Mouse (Mus musculus): ENCODE data around the gene Glo1. TPM values are rescaled to one million over a fixed set of nuclear protein-coding genes. Genes with fewer than 3 reads are reported as not detected.

Gene Glo1
- 35.0 TPM for polyA plus RNA-seq (2014; fragmentation: Illumina TruSeq; extraction: RNeasy Lipid Tissue Mini Kit (QIAGEN cat#74804); ENCODE audit: low read depth, low replicate concordance)

DNA sequence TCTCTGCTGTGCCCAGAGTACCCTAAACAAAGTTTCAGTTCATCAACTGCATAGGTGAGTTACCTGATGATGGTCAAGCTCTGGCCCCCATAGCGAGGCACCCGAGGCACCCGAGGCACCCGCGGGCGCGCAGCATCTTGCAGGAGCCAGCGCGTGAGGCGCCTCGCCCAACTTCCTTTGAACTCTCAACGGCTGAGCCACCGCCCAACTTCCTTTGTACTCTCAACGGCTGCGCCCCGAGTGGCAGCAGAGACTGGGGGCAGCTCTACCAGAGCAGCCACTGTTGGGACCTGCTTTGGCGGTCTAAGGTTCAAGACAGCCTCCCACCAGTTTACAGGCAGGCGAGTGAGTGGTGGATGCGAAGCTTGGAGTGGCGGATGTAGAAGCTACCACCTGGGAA lies at the start of gene Glo1:
Gene Glo1, minus strand, starts transcription at position 153 of the 400 bp plus-strand sequence.

DNA sequence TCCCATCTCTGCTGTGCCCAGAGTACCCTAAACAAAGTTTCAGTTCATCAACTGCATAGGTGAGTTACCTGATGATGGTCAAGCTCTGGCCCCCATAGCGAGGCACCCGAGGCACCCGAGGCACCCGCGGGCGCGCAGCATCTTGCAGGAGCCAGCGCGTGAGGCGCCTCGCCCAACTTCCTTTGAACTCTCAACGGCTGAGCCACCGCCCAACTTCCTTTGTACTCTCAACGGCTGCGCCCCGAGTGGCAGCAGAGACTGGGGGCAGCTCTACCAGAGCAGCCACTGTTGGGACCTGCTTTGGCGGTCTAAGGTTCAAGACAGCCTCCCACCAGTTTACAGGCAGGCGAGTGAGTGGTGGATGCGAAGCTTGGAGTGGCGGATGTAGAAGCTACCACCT lies 2.5 kb downstream of the Glo1 start, which contains the start of gene Dnah8:
Gene Dnah8, plus strand, starts transcription at position 223 of the 400 bp plus-strand sequence.

DNA sequence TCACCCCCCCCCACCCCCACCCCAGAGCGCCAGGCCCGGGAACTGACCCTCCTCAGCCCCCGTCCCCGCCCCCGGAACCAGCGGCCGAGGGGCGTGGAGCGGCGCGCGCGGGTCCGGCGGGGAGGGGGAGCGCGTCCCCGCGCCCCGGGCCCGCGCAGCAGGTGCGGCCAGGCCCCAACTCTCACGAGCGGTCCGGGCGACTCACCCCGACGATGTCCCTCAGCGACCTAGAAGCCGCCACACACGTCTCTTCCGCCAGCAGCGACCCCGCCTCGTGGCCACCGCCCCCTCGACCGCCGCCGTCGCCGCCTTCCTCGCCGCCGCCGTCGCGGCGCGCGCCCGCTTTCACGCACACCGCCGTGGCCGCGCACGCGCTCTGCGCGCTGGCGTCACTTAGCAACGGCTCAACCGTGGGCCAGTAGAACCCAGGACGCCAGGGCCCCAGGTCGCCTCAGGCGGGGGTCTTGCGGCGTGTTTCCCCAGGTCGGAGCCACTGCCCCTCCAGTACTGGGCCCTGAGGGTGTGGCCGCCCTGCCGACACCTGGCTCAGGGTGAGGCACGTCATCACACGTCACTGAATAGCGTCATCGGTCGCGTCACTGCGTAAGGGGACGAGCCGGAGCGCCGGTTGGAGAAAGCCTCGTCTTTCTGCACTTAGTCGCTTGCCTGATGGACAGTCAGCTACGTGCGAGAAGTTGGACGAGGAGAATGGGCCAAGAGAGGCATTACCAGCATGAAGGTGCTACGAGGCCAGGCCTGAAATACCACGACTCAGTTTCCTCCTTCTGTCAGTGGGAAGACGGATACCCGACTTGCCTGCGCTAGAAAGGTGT lies 50.5 kb downstream of the Glo1 start, which contains the start of gene Btbd9:
Gene Btbd9, minus strand, starts transcription at position 548 of the 833 bp plus-strand sequence.

Other genes starting within 250 kb of the Glo1 start
- 24.4 TPM for gene Btbd9, start 50.4 kb downstream of the Glo1 start, polyA plus RNA-seq (2014; fragmentation: Illumina TruSeq; extraction: RNeasy Lipid Tissue Mini Kit (QIAGEN cat#74804); ENCODE audit: low read depth, low replicate concordance)
- gene Dnah8, start 2.5 kb downstream of the Glo1 start, polyA plus RNA-seq (2014; fragmentation: Illumina TruSeq; extraction: RNeasy Lipid Tissue Mini Kit (QIAGEN cat#74804); ENCODE audit: low read depth, low replicate concordance), result 138 TPM